Mouse (Mus musculus) CD4-positive, CD25-positive, alpha-beta regulatory T cell, adult 2 months (primary cell): Measurements from ENCODE around the gene Gm48551.

Source experiments
- DNase-seq: peaks from one replicate; pipeline ENCODE4 v3.0.0-alpha.2; 2012; ENCODE audit warnings: low read depth, low spot score

Gene Gm48551

GRCm38 (mm10) chr10:81429605-81430061, 45.4 kb downstream of the Gm48551 start:
- DNase-seq = peak; percentile 79

GRCm38 (mm10) chr10:81430141-81430830, 46.0 kb downstream of the Gm48551 start:
- DNase-seq = peak; percentile 89

GRCm38 (mm10) chr10:81430831-81431525, 46.7 kb downstream of the Gm48551 start:
- peak; percentile 71 for DNase-seq

GRCm38 (mm10) chr10:81431526-81432168, 47.4 kb downstream of the Gm48551 start:
- peak; percentile 63 for DNase-seq

GRCm38 (mm10) chr10:81432169-81432867, 48.1 kb downstream of the Gm48551 start:
- DNase-seq = no peak

GRCm38 (mm10) chr10:81432868-81433262, 48.6 kb downstream of the Gm48551 start:
- DNase-seq = peak; percentile 97

GRCm38 (mm10) chr10:81433541-81434289, 49.4 kb downstream of the Gm48551 start:
- DNase-seq = peak; percentile 83

GRCm38 (mm10) chr10:81434361-81435263, 50.3 kb downstream of the Gm48551 start:
- peak; percentile 56 for DNase-seq

- no peak for DNase-seq
Measured at GRCm38 (mm10) chr10:81435436-81435835, 51.2 kb downstream of the Gm48551 start.

- DNase-seq = peak; percentile 62
Measured at GRCm38 (mm10) chr10:81441019-81441418, 56.8 kb downstream of the Gm48551 start.
